Mouse (Mus musculus) lung, adult 18-20 months (tissue): ENCODE data around the gene Mctp2.

Source experiments
- DNase-seq, 2 experiments: peaks; one replicate each; pipeline ENCODE4 v3.0.0; 2022; ENCODE audit warnings: mixed read lengths in 2 of 2

Gene Mctp2

GRCm38 (mm10) chr7:72165726-72166701, 140.4 kb downstream of the Mctp2 start:
- DNase-seq = peak; percentile 68 to 70

- DNase-seq = peak in 1 of 2 experiments; percentile 10
Observed at GRCm38 (mm10) chr7:72162256-72162655, 144.2 kb downstream of the Mctp2 start.

- no peak for DNase-seq
Observed at GRCm38 (mm10) chr7:72159513-72160063, 146.8 kb downstream of the Mctp2 start.

- DNase-seq = no peak
Observed at GRCm38 (mm10) chr7:72150799-72151708, 155.4 kb downstream of the Mctp2 start.

- peak; percentile 9 to 20 for DNase-seq
Observed at GRCm38 (mm10) chr7:72149073-72149472, 157.3 kb downstream of the Mctp2 start.

GRCm38 (mm10) chr7:72146849-72147248, 159.6 kb downstream of the Mctp2 start:
- DNase-seq = no peak

GRCm38 (mm10) chr7:72145726-72146520, 160.5 kb downstream of the Mctp2 start:
- DNase-seq = no peak

- DNase-seq = no peak
Observed at GRCm38 (mm10) chr7:72138701-72139100, 167.7 kb downstream of the Mctp2 start.

GRCm38 (mm10) chr7:72120986-72121385, 185.4 kb downstream of the Mctp2 start:
- no peak for DNase-seq

- no peak for DNase-seq
Observed at GRCm38 (mm10) chr7:72119713-72120112, 186.7 kb downstream of the Mctp2 start.

GRCm38 (mm10) chr7:72117376-72118077, 188.9 kb downstream of the Mctp2 start:
- DNase-seq = no peak

- DNase-seq = no peak
Observed at GRCm38 (mm10) chr7:72115073-72115472, 191.3 kb downstream of the Mctp2 start.

- DNase-seq = no peak
Observed at GRCm38 (mm10) chr7:72110578-72110977, 195.8 kb downstream of the Mctp2 start.

GRCm38 (mm10) chr7:72108639-72109399, 197.6 kb downstream of the Mctp2 start:
- no peak for DNase-seq

GRCm38 (mm10) chr7:72104170-72104569, 202.2 kb downstream of the Mctp2 start:
- no peak for DNase-seq

- no peak for DNase-seq
Observed at GRCm38 (mm10) chr7:72103654-72104053, 202.8 kb downstream of the Mctp2 start.

- no peak for DNase-seq
Observed at GRCm38 (mm10) chr7:72100683-72101082, 205.7 kb downstream of the Mctp2 start.

GRCm38 (mm10) chr7:72098603-72099002, 207.8 kb downstream of the Mctp2 start:
- peak in 1 of 2 experiments; percentile 10 for DNase-seq

- no peak for DNase-seq
Observed at GRCm38 (mm10) chr7:72096973-72097372, 209.4 kb downstream of the Mctp2 start.

GRCm38 (mm10) chr7:72096433-72096832, 210.0 kb downstream of the Mctp2 start:
- DNase-seq = no peak
